Mouse (Mus musculus) common myeloid progenitor, adult 5-6 weeks (primary cell): ENCODE measurements at regions not wholly inside any gene's neighbourhood (a gene's known extent, or its start where the extent isn't known, plus 50 kb on each side); places are given as distances from the start of the nearest gene placed in this dataset.

ENCODE experiments used
- ATAC-seq: replicated peaks from 2 replicates; pipeline ENCODE4 v1.8.0; 2016; ENCODE audit warnings: low read depth, mild to moderate bottlenecking, moderate TSS enrichment, inconsistent platforms; ENCODE audit not compliant: poor library complexity, severe bottlenecking

DNA sequence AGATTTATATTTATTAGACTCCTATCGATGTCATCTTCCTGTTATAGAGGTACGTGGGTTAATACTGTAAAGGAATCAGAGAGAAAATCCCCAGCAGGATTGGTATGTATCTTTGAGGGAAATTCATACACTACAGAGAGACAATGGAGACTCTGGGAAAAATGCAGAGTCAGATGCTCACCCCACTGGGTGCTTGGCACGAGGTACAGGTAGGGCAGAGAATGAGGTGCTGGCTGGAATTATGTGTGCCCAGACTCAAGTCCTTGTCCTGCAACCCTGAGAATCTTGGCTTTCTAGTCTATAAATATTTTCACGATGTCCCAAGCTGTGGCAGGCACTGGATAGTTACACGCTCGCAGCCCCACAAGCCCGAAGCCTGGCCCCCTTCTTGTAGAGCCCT, 57.8 kb upstream of the Cry1 start:
- no peak for ATAC-seq

DNA sequence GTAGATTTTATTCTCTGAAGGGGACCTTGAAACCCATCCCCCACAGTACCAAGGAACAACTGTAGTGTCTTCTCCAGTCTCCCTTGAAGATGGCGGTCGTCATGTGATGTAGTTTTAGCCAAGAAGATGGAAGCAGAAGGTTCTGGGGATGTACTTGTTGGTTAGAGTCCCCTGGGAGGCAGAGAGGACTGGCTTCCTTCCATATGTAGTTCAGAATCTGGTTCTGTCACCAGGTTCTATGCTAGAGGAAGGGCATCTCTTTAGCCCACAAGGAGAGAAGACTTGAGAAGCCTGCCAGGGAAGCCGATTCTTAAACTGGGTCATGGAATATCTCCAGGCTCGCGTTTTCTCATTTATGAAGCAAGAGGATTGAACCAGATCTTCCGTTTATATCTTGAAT, 58.7 kb upstream of the Cry1 start:
- ATAC-seq, result no peak

DNA sequence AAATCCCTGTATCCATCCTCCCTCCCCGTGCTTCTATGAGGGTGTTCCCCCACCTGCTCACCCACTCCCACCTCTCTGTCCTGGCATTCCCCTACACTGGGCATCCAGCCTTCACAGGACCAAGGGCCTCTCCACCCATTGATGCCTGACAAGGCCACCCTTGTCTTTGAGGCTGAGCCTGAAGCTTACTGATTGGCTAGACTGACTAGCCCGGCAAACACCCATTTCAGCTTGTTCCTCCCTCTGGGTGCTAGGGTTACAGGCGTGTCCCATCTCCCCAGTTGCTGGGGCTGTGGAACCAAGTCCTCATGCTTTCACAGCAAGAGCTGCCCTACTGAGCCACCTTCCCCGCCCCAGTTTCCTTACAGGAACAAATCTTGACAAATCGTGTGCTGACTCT, 80.9 kb upstream of the Cry1 start:
- ATAC-seq, result no peak

DNA sequence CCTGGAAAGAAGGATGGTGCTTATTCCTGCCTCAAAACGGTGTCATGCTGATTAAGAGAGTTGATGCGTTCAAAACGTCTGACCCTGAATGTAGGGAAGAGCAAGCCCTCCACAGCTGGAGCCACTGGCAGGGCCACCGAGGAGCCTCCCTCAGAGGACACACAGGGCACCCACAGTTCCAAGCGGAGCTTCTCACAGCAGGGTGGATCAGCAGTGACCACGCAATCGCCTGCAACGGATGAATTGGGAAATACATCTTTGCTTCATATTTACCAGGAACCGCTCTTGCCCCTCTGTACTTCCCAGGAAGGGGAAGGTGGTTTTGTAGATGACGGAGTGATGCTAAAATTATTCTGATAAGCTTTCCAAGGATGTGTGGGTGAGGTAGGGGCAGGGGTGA, 81.3 kb upstream of the Cry1 start:
- no peak for ATAC-seq

DNA sequence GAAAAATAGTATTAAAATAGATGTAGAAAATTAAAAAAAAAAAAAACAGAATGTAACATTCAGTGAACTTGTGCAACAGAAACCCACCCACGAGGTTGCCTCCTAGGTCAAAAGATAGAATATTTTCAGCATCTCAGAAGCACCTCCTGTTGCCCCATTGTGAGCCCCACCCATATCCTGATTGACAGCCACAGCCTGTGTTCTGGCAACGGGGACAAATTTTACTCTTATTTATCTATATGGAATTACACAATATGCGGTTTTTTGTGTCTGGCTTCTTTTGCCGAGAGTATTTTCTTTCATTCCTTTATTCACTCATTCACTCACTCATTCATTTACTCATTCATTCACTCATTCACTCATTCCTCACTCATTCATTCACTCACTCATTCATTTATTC, 81.9 kb upstream of the Cry1 start:
- no peak for ATAC-seq

DNA sequence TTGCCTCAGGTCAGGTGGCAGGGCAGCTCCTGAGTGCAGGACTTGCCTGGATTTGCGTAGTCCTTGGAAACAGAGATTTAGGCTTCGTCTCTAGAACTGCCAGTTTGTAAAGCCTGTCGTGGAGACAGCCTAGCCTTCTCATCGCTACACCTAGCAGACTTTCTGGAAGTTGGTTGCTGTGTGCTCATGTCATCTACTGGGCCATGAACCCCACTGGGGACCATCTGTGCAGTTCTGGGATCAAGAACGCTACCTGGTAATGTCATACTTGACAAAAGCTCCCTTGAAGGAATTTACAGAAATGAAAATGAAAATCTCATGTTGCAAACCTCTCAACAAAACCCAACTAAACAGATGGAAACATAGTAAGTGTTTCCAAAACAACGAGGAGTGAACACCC, 85.3 kb upstream of the Cry1 start:
- ATAC-seq, result no peak

DNA sequence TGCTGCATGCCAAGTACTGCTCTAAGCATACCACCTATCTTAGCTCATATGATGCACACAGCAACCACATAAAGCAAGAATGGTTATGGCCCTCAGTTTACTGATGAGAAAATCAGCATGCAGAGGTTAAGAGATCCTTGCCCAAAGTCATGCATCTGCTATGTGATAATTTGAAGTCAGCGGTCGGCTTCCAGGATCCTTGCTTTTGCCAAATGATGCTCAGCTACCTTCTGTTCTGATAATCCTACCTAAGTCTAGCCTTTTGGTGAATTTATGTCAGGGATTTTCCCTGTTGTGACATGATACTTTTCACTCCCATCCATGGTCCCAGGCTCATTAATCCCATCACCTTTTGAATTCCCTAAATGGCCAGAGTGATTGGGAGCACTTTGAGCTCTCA, 91.9 kb upstream of the Cry1 start:
- no peak for ATAC-seq

DNA sequence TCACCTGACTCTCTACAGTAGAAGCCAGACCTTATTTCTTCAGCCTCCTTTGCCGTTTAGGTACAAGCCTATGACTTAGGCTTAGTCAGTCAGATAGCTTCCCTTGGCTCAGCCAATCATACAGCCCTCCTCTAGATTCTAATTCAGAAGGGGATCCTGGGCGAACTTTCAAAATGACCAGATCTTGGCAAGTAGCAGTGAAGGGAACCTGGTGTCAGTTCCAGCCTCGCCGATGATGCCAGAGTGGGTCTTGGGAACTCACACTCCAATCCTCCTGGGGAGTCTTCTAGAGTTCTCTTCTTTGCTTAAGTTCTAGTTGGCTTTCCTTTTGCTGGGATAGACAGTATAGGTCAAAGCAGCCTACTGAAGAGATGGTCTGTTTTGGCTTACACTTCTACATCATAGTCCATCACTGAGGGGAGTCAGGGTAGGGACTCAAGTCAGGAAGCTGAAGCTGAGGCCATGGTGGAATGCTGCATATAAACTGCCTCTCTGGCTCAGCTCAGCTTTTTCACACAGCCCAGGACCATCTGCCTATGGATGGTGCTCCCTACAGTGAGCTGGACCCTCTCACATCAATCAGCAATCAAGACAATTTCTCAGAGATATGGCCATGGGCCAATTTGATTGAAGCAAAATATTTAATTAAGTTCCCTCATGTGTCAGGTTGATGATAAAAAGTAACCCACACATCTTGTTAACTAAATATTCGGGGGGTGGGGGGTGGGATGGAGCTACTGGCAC, 94.7 kb upstream of the Btbd11 start:
- ATAC-seq, result no peak

DNA sequence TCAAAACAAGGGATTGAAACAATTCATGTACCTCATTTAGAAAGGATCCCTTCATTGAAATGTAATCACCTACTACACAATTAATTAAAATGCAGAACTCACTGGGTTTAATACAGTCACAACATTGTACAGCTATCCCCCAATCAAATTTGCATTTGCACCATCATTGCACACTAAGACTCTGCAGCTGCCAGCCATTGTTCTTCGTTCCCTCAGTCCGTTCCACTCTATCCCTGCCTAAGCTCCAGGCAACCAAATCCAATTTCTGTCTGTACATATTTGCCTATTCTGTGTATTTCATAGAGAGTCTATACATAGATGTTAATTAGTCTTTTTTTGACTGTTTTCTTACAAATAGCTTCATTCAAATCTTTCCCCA, 94.1 kb upstream of the Btbd11 start:
- no peak for ATAC-seq

DNA sequence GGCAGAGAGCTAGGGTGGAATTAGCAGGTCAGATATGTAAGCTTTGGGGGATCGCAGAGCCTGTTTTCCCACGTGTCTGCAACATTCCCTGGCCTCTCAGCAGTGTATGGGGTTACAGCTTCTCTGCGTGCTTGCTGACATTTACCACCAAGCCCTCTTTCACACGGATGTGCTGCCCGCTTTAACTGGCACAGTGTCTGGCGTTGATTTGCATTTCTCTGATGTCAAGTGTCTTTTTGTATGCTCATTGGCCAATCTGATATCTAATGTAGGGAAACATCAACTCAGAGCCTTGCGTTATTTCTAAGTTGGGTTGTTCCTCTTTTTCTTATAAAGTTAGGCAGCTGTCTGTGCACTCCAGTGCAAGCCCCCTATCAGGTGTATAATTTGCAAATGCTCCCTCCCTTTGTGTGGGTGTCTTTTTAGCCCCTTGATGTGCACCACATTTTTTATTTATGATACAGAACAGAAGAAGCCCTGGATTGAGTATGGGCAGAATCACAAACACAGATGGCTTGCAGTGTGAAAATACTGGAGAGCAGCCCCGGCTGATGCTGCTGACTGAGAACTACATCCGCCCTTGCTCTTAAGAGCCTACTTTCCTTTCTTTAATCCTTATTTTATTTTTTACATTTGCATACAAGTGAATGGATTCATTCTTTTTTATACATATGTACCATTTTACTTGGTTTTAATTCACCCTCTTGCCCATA, 93.4 kb upstream of the Btbd11 start:
- ATAC-seq, result peak; percentile 91

DNA sequence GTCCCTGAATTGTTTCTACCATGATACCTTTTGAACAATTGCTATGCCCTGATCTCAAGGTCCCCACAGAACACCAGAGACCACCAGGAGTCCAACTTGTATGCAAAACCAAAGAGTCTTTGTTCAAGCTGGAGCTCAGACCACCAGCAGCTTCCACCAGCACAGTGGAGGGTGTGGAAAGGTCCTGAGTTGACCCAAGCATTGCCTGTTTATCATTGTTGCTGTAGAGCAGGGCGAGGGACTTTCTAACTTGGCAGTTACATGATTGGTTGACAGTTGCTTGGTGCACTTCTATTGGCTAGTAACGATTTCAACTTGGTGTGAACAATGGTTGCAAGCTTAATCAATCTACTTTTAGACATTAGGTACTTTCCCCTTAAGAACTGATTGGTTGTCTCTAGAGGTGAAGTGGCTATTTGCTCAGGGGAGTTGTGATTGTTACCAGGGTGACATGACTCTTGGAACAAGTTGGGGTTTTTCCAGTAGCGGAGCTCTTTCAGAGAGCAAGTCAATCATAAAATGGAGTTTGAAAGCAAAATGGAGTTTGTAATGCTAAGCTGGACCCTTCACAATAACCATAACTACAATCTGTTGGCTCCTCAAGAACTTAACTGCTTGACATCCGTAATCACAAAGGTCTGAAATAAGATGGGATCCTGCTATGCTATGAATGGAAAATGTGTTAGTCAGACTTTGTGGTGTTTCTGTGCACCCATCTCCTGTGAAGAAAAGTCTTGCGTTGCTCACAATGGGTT, 91.3 kb upstream of the Btbd11 start:
- no peak for ATAC-seq

DNA sequence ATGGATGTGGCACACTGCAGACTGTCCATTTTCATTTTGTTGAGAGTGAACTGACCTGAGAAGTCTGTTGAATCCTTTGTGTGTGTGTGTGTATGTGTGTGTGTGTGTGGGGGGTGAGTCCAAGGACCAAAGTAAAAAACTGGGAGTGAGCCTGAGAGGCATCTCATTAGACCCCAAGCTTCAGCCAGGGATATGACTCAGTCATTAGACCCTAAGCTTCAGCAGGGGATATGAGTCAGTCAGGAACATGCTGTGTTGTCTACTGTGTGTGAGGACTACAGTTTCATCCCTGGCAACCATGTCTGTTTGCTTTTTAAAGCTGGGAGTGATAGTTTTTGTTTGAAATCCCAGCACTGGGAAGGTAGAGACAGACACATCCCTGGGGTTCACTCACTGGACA, 74.8 kb upstream of the Btbd11 start:
- no peak for ATAC-seq

DNA sequence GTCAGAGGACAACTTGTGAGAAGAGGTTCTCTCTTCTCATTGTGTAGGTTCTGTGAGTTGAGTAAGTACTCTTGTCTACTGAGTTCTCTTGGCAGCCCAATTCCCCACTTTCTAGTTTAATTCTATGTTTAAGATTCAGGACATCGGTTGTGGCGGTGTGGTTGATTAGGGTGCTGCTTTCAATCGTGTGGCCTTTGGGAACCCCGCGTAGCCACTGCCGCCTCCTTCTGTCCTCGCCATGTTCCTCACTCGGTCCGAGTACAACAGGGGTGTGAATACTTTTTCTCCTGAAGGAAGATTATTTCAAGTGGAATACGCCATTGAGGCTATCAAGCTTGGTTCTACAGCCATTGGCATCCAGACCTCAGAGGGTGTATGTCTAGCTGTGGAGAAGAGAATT, 73.3 kb upstream of the Btbd11 start:
- peak; percentile 62; the same call in 1 of the 2 replicates for ATAC-seq

DNA sequence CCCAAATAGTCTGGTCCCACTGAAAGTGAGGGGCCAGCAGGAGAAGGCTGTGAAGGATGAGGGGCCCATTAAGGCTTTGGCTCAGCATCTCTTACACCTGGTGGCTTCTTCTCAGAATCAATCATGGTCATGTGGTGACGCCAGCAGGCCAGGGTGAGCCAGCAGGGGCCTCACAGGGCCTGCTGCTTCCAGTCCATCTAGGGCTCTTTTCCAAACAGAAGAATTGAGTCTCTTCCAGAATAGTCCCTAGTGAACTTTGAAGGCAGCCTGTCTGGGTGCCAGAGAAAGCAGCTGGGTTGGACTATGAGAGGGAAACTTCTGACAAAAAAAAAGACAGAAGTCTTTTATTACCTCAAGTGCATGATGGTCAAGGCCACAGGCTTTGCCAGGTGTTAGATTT, 65.6 kb upstream of the Btbd11 start:
- ATAC-seq, result no peak

DNA sequence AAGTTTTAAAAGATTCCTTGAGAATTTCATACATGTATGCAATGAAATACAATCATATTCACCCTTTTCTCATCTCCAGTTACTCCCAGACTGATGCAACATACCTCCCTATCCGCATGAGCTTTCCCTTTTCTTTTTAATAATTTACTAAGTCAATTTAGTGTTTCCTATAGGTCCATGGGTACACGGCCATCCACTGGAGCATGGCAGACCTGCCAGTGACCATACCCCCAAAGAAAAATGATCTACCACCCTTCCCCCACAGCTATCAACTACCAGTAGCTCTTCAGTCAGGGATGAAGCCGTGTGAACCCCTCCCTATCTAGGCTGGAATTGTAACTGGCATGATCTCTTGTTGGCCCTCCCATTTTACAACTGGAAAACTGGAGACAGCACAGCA, 64.3 kb upstream of the Btbd11 start:
- no peak for ATAC-seq

DNA sequence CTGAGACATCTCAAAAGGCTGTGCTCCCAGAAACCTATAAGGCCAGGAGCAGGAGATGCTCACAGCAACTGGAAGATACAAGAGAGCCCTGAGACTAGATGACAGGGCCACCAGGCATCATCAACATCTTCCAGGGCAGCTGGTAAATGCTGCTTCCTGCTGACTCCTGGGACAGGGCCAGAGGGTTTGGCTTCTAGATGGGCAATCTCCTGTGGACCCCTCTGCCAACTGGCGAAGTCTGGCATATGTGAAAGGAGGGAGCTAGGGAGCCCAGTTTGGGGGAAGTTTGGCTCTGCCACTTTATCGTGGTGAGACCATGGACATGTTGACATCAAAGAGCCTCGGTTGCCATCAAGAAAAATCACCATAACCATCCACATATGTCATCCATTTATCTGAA, 57.2 kb upstream of the Btbd11 start:
- no peak for ATAC-seq

DNA sequence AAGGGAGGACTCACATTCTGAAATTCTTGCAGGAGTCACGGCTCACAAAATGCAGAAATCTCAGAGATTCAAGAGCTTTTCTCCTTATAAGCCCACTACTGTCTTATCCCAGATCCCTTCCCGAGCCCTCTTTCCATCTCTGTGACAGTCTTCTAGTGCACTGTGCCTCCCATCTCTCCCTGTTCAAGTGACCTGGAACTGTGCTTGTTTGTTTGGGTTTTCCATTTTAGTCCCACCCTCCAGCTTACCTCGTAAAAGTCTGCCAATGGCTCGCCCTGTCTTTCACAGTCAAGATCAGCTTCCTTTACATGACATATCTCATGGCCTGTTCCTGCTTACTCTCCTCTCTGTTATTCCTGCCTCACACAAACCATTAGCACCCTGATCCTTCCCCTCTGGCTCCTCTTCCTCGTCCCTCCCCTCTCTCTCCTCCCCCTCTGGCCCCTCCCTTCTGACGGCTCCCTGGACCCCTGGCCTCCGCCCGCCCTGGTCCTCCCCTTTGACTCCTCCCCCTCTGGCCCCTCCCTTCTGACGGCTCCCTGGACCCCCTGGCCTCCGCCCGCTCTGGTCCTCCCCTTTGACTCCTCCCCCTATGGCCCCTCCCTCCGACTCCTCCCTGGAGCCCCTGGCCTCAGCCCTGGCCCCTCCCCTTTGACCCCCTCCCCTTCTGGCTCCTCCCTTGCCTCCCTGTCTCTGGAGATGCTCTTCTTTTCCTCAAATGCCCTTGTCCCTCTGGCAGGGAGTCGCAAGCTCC, 55.5 kb upstream of the Btbd11 start:
- ATAC-seq, result no peak
